Mouse (Mus musculus) fibroblast of lung, adult 2 months (primary cell): ENCODE data around the gene Efnb2.

Source experiments
- DNase-seq: peaks from one replicate; pipeline ENCODE4 v3.0.0-alpha.2; 2011; ENCODE audit warnings: low read depth

Efnb2 gene

DNA sequence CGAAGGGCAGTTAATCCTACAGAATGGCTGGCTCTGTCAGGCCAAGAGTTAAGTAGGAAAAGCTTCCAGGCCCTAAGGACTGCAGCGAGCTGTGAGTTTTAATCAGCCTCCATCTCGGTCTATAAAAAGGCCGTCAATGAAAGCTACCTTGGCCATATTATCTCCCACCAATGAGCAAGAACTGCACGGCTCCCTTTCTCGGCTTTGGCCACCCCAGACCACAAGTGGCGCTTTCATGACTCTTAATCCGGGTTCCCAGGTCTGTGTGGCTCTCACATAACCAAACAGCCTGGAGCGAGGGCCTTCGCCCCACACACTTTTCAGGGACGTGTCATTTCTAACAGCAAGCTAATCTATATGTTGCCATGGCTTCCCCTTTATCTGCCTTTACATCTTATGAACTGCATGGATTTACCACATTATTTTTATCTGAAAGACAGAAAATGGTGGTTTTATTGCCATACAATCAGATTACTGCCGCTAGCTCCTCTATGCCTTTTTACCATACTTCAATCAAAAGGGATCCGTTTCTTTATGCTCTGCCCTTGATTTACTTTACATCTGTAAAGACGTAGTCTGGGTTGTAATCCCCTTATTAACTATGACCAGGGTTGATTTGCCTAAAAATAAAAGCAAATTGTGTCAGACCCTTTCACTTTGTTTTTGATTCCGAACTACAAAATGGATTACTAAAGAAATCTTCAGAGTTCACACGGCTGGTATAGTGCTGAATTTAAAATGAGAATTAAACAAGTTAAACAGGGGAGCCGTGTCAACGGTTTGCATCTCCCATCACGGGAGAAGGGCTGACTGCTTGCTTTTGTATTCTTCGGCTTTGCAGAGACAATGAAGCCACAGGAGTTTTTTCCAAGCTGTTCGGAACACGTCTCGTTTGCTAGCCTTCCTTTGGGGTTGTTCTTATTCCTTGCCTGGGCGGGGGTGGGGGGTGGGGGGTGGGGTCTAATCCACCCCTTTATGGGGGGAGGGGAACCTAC, 5.4 kb downstream of the Efnb2 start:
- DNase-seq = no peak

DNA sequence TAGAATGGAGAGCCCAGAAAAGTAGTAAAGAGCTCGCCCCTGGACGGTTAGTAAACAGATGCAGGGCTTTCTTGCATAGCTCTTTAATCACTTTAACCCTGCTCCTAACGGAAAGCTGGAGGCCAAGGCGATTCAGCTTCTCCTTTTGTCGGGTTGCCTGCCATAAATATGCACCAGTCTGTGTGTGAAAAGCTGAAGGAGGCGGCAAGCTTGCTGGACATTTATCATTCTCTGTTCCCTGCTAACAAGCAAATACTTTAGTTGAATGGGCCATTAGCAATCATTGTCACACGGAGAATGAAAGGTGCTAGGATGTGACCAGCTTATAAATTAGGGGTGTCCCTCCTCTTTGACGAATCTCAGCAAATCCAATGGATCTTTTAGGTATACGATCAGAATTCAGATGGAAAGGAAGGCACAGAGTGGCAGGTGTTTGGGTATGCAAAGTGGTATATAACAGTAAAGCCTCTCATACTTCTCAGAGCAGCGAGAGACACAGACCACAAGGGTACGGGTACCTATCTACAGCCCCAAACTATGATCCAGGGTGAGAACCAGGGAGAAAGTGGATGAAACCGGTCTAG, 7.0 kb downstream of the Efnb2 start:
- no peak for DNase-seq

DNA sequence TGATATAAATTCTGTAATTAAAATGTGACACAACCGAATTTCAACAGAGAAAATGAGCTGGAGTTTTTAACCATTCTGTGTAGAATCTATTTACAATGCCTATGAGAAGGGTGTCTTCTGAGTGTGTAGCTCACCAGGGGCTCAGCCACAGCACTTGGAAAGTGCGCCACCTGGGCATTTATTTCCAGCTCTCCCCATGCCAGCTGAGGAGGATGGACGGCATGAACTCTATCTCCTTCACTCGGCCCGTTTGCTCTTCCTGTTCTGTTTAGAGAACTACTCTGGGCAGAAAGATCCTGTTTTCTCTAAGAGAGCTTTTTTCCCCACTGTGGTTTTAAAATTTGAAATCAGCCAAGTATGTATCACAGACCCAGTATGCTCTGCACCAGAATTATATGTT, 7.7 kb downstream of the Efnb2 start:
- no peak for DNase-seq

DNA sequence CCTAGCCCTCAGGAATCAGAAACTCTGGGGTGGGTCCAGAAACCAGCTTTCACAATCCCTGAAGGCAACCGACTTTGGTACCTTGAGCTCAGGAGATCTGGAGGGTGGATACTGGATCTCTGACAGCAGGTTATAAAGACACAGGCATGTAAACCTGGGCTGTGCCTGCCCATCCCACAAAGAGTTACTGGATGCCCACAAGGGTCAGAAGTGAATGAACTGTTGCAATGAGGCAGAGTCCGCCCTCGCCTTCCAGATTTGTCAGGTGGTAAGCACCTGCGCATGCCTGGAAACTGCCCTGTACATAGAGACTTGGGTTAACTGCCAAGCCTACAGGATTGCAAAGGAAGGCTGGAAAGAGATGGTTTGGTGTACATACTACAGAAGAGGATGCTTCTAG, 8.7 kb downstream of the Efnb2 start:
- DNase-seq = no peak

DNA sequence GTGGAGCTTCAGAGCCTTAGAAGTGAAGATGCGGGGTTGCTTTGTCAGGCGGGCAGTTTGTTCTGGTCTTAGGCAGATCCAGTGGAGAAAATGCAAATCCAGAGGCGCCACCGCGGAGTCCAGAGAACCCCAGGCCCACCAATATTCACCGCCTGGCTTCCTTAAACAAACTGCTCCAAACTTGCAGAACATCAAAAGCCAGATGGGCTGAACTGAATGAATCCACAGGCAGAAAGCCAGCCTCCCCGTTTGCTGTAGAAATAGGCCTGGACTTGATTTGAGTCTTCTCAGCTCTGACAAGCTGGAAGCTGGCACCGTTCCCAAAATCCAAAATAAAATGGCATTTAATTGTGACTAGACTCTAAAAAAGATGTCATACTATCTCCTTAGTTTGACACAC, 11.1 kb downstream of the Efnb2 start:
- DNase-seq = no peak

DNA sequence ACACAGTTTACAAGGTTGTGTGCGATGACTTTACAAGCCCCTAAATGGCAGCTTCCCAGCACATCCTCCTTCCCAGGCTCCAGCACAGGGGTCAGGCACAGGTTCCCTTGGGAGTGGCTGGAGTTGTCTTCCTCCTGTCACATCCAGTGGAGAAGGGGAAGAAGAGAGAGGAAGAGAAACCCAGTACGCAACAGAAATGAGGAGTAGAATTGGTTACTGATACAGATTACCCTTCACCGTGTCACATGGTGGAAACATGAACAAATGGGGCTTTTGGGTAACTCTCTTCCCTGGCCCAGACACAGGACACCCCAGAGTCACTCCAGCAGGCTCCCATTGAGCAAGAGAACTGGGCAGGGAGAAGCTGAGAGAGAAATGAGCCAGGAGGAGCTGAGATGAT, 11.5 kb downstream of the Efnb2 start:
- DNase-seq = no peak

DNA sequence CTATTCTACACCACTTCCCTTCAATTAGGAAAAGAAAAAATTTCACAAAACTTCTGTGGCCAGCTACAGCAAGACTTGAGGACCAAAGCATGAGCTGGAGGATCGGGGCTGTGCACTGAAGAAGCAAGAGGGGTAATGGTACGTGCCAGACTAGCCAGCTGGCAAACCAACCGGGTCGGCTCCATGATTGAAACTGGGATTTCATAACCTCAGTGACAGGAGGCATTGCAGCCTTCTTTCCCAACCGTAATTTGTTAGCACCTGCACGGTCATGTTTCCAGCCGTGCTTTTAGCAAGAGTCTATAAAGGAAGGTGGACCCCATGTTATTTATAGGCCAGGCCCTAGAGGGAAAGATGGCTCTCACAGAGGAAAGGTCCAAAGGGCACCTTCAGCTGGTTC, 12.4 kb downstream of the Efnb2 start:
- no peak for DNase-seq

DNA sequence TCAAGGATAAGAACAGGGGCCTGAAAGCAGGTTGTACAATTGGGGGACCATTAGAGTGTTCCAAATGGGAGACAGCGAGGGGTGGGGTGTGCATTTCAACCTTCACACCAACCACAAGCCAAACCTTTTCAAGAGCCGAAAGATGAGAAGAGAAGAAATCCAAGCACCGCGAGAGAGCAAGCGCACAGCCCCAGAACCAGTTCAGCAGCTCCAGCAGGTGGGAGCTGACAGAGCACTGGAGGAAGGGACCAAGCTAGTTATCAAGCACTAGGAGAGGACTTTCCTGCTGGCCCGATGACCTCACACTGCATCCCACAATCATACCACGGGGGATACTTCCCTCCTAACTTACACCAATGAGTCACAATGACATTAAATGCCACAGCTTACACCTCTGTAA, 13.2 kb downstream of the Efnb2 start:
- DNase-seq = no peak

DNA sequence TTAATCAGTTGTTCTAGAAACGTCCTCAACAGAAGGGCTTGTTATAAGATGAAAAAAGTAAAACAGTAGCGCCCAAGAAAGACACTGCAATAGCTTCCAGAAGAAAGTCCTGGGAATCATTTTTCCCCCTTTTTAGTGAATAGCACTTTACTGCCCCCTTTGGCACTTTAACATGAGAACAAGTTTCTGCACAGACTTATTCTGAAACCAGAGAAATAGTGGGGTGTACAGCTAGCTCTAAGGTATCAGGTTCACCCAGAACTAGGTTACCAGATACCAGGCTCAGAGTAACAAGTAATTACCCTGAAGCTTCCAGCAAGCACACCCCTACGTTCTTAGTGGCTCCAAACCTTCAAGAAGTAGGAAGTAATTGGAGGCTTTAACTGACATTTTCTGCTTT, 13.7 kb downstream of the Efnb2 start:
- no peak for DNase-seq

DNA sequence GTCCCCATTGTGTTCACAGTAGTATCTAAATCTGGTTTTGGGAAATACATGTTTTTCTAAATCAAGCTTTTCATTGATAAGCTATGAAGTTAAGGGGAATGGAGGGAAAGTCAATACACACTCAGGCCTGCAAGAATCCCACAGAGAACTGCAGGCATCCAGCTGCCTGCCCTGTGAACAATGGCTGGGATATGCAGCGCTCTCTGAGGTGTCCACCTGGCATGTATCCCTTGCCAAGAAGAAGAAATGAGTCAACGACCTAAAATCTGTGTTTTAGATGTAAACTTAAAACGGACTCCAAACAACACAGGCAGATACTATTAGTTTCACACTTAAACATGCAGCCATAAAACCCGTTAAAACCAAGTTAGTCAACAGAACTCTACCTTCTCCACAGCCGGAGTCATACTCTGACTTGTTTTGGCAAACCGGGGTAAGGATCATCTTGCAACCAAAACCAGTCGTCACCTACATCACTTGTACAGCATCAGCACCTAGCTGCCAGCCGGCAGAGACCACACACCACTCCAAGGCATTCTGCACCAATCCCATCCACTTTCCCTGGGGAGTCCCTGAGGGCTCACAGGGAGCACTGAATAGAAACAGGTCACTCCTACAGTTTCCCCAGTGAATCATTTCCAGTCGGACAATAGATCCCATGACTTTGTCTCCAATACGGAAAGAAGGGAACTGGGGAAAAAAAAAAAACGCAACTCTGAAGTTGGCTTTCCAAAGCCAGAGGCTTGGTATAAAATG, 16.7 kb downstream of the Efnb2 start:
- no peak for DNase-seq

DNA sequence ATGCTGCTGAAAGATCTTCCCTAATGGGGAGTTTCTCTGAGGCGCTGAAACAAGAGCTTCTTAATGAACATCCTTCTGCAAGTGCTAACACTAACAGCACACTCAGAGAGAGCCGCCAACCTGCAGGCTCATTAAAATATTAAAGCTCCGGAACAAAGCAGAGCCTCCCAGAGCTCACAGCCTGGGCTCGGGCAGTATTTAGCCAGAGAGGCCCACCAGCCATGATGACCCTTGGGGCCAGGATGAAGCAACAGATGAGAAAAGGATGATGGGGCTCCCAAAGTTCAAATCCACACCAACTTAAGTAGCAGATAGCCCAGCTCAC, 20.8 kb downstream of the Efnb2 start:
- DNase-seq = no peak

DNA sequence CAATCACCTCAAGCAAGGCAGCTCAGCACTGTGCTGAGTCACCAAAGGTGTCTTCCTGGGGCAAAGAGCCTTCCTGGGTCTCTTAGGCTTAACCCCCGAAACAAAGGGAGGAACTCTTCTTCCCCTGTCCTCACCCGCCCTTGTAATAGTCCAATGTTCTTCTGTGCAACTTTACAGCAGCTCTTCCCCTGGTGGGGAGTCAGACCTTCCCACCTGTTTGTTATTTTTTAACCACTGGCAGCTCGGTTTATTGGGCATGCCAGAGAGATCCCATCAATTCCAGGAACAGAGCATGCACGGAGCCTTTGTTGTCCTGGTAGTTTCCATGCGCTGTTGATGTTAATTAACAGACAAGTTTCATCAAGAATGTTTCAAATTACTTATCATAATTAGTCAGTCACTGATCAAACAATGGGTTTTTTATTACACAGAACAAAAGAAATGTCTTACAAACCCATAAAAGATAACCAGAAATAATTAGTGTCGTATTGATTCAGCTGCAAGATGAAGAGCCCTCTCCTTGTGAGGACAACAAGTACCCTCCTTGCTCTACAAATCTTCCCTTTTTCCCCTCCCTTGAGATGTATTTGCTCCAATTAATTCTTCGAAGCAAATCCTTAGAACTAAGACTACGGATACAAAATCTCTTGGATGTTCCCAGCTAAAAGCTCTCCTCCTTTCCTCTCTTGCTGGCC, 21.3 kb downstream of the Efnb2 start:
- DNase-seq = no peak

DNA sequence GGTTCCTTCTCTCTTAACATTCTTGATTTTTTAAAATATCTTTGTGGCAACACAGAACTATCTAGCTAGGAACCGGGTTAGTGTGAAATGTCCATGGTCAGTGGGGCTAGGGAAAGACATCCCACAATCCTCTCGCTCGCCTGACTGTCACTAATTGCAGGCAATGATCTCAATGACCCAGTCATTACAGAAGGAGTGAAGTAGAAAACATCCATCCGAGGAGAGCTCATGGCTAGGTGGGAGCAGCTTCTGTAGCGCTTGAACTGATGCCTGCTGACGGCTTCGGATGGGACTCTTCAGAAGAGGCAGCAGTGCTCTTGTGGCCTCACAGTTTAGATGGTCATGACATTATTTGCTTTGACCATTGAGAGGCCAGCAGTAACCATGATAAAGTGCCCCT, 29.6 kb downstream of the Efnb2 start:
- no peak for DNase-seq

DNA sequence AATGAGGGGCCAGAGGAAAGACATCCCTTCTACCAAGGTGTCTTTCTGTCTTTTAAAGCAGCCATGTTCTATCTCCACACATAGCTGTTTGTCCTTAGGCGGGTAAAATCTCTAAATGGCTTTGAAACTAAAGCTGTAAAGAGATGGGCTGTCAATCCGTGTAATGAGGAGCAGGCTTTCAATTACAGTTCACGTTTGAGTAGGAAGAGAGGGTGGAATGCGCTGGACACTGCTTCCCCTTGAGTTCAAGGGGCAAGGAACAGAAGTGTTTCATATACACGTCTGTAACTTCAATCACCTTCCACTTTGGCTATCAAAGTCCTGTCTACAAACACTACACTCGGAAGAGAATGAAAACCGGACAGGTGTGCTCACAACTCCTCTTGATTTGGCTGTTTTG, 37.0 kb downstream of the Efnb2 start:
- no peak for DNase-seq

DNA sequence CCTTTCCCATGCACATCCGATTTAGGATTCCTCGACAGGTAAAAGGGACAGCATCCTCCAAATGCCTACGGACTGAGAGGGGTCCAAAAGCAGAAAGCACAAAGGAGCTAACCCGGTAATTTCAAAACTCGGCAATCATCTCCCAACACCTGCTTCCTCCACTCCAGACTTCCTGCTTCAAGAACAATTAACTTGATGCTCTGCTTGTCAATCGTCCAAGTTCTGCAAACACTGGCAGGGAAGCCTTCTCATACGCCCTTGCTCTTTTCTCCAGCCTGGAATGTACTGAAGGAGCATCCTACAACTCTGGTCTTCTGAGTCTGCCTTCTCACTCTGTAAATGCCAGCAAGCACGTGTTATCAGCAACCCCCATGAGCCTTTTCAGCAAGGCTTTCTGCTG, 37.6 kb downstream of the Efnb2 start:
- DNase-seq = no peak

DNA sequence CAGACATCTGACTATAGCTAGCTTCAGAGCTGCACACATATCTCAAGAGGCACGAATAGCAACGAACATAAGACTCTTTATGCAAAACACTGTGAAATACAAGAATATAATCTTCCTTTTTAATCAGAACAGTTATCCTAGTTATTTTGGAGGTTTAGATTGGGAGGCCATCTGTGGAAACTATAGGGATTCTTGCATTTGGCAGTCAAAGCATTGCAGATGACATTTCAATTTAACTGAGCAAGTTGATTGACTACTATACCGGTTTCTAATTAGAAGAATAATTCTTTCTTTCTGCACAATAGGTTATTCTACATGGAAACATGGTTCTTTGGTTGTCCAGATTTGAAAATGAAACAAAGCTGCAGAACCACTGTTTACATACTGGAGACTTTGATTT, 38.6 kb downstream of the Efnb2 start:
- no peak for DNase-seq

DNA sequence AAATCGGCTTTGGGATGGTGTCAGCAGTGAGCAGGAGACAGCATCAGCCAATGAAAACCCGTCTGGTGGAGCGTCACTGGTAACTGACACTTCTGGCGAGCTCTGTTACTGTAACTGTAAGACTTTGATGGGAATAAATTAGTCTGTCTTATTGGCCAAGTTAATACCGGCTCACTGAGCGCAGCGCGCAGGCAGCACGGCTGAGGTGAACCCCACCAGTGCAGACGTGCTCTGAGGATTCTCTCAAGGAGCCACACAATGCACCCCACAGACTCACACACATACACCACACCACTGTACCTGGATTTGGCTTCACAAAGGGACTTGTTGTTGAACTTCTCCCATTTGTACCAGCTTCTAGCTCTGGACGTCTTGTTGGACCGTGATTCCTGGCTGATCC, 39.0 kb downstream of the Efnb2 start:
- DNase-seq = no peak

DNA sequence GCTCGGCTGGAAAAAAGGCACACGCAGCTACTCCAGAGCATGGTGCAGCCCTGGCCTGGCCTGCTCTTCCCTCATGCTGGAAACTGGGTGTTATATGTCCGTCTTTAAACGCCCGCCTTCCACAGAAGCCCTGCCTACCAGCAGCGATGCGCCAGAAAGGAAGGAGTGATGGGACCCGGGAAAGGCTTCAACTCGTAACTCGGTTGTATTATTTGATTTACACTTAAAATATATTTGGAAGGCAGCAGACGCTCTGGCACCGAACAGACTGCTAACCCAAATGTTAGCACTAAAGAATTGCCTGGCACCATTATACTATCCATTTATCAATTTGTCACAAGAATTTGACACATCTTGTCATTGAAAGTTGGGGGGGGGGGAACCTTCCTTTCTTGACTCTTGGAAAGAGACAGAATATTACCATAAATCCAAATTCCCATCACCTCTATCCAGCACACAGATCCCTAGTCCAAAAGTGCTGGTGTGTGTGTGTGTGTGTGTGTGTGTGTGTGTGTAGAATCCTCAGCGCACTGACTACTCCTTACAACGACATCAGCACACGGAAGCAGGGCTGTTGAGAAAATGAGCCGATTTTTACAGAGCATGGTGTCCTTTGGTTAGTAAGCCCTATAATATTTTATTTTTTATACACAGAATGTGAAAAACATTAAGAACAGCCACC, 39.7 kb downstream of the Efnb2 start:
- DNase-seq = no peak

DNA sequence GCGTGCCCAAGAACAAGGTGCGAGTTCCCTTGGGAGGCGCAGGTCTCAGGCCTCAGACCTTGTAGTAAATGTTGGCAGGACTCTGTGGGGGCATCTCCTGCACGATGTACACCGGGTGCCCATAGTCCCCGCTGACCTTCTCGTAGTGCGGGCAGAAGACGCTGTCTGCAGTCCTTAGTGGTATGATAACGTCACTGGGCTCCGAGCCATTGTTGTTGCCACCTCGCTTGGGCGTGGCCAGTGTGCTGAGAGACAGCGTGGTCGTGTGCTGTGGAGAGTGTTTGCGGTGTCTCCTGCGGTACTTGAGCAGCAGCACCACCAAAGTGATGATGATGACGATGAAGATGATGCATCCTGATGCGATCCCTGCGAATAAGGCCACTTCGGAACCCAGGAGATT, 40.5 kb downstream of the Efnb2 start:
- no peak for DNase-seq

DNA sequence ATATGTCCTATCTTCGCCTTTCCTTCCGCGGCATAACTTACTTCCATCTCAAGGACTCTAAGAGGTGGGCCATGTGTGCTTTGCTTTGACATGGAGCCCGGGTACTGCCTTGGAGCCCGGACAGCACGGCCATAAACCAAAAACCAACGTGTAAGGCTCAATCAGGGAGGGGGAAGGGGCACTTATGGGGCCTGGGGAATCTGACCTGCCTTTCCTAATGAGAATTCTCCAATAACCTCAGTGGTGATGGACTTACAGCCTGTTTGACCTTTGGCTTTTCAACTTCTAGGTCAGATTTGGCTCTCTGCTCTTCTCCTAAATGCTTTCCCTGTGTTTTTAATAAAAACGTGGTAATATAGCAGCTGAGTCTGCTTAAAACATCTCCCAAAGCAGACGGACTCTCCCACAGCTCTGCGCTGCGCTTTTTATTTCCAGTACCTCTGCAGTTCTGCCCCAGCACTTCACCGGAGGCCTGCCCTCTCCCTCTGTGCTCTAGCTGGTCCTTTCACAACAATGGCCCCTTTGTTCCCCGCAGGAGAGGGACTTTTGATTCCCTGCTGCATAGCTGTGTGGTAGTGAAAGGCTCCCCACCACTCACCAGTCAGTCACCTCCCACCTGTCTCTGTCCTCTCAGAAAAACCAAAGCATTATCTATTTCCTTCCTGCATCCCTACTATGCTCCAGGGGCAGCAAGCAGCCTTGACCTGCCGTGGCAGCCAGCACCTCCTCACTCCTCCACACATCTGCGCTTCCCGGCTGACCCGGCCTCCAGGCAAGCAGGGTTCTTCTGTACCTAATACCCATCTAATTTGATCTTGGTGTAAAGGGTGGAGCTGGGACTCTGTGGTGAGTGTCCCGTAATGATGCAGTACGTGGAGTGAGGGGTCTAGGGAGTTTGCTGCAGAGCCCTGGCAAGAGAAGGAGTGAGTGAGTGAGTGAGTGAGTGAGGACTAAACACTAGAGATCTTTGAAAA, 41.5 kb downstream of the Efnb2 start:
- DNase-seq = no peak

DNA sequence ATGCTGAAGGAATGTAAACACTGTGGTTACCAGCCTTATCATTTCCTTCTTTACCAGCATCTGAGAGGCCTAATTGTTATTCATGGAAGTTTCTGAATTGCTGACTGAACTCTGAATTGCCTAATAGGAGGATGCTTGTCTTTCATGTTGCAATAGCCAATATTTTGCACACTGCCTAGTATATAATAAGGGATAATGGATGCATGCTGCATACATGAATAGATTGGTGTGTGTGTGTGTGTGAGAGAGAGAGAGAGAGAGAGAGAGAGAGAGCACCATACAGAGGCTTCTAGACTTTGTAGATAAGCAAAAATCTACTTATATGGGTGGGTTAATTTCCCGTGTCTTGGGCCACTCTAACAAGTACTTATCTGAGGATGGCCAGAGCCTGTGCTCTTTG, 47.2 kb downstream of the Efnb2 start:
- DNase-seq = no peak
